Comparison of ENCODE assay signal across 16 mouse cellular contexts in the genomic region with DNA sequence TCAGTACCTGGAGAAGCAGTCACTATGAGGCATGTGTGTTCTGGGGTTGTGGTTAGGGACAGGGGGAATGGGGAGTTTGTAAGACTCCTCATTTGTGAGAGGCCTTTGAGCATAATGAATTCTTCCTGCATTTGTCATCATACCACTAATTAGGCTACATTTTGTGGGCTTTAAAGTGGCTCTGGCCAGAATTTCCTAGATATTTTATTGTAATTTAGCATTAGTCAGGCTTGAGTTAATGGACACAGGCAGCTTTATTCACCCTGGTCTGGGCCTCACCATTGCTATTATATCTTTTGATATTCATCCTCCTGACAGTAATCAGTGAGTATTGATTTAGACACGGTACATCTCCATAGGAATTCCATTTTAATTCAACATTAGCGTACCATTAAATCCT.
"Had no signal": no experiment of that assay in that cellular context is flagged by ENCODE, and none has a peak within 500 bp of the region (broad histone marks: within the 10 kb centered on the region; RNA-seq: fewer than 3 reads in every experiment).

No protein-coding gene starts in this region.

- H3K27me3 ChIP-seq: neural tube, embryonic 13.5 days; neural tube, embryonic 15.5 days; stomach, embryonic 15.5 days had no signal

- H3K36me3 ChIP-seq: neural tube, embryonic 13.5 days; neural tube, embryonic 15.5 days; stomach, embryonic 15.5 days had no signal

- H3K27ac ChIP-seq: neural tube, embryonic 13.5 days; neural tube, embryonic 15.5 days; stomach, embryonic 15.5 days; stomach, postnatal 0 days had no signal

- H3K4me1 ChIP-seq: neural tube, embryonic 13.5 days; neural tube, embryonic 15.5 days; stomach, embryonic 15.5 days had no signal

- H3K4me3 ChIP-seq: neural tube, embryonic 13.5 days; neural tube, embryonic 15.5 days; stomach, embryonic 15.5 days had no signal

- H3K4me2 ChIP-seq: neural tube, embryonic 13.5 days; neural tube, embryonic 15.5 days; stomach, embryonic 15.5 days had no signal

- H3K9ac ChIP-seq: neural tube, embryonic 13.5 days; neural tube, embryonic 15.5 days; stomach, embryonic 15.5 days had no signal

- H3K9me3 ChIP-seq: neural tube, embryonic 13.5 days; neural tube, embryonic 15.5 days; stomach, embryonic 15.5 days had no signal

- DNase-seq: retina, postnatal 1 day; right cerebral cortex, adult 18-20 months; right cerebral cortex, postnatal 14 days; right cerebral cortex, postnatal 25 days; right cerebral cortex, postnatal 4 days; spleen, adult 18-20 months; thymus, adult 18-20 months; thymus, adult 2 months; thymus, postnatal 14 days; thymus, postnatal 25 days; thymus, postnatal 36 days; thymus, postnatal 4 days had no signal
